Mouse (Mus musculus): ENCODE measurements around the gene Rwdd1. TPM values are rescaled to one million over a fixed set of nuclear protein-coding genes. Genes with fewer than 3 reads are reported as not detected.
A peak's percentile ranks its signal among the peaks of the same experiment; 100 is the strongest.

Rwdd1 gene
- 131 and 138 TPM in 2 replicates for polyA plus RNA-seq (2015; fragmentation: Nextera tagmentation; extraction: Ambion mirVana)

GRCm38 (mm10) chr10:34019302-34020075, at the start of gene Rwdd1:
TSS of gene Rwdd1 (minus strand) at chr10:34019624.
- ATAC-seq: peak; percentile 100
- peaks cover 7% of the 10 kb centered on the region; the same call in 1 of the 2 replicates for H3K36me3 ChIP-seq
- WGBS: under 1% methylated on average over 81 of the region's 82 CpGs
- peak within 1 kb of the TSS; percentile 90 for H3K27ac ChIP-seq
- H3K4me2 ChIP-seq (replicated peaks): peak within 1 kb of the TSS; percentile 79
- peak within 1 kb of the TSS; percentile 83 for H3K4me3 ChIP-seq (replicated peaks)
- no peaks in the 10 kb centered on the region for H3K9me3 ChIP-seq
- peak within 1 kb of the TSS; percentile 94 for H3K9ac ChIP-seq (replicated peaks)
- peaks cover 24% of the 10 kb centered on the region for H3K4me1 ChIP-seq (replicated peaks)
- H3K27me3 ChIP-seq: no peaks in the 10 kb centered on the region

DNA sequence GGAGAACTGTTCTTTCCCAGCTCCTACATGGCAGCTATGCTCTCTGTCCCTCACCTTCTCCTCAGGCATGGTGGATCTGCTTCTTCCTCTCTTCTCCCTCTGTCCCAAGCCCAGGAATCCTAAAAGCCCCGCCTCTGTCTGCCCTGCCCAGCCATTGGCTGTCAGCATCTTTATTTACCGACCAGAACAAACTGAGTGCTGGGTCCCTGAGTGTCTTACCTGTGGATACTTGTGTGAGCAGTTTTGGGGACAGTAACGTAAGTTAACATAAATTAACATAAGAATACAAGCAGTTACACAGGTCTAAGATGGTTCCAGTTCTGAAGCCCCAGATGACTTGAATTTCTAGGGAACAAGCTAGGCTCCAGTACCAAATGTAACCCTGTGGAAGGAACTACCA, 47.2 kb upstream of the Rwdd1 start:
- ATAC-seq: no peak
- no peaks in the 10 kb centered on the region for H3K9me3 ChIP-seq
- 63% methylated on average over 3 of the region's 3 CpGs for WGBS
- H3K27ac ChIP-seq: no peak overlapping the region
- H3K27me3 ChIP-seq: no peaks in the 10 kb centered on the region
- no peaks in the 10 kb centered on the region for H3K4me1 ChIP-seq (replicated peaks)
- no peak overlapping the region for H3K9ac ChIP-seq (replicated peaks)
- H3K4me2 ChIP-seq (replicated peaks): no peak overlapping the region
- H3K4me3 ChIP-seq (replicated peaks): no peak overlapping the region
- H3K36me3 ChIP-seq: no peaks in the 10 kb centered on the region

- Histone ChIP-seq H3K36me3 (no peaks in the 10 kb centered on the region), H3K4me2 (replicated peaks) (no peak overlapping the region), H3K27me3 (no peaks in the 10 kb centered on the region), H3K4me1 (replicated peaks) (no peaks in the 10 kb centered on the region), H3K9me3 (no peaks in the 10 kb centered on the region), H3K9ac (replicated peaks) (no peak overlapping the region), H3K27ac (no peak overlapping the region), H3K4me3 (replicated peaks) (no peak overlapping the region)
- WGBS: 81% methylated on average over 2 of the region's 2 CpGs
- no peak for ATAC-seq
Measured at GRCm38 (mm10) chr10:34053987-34054386, 34.6 kb upstream of the Rwdd1 start.

- Histone ChIP-seq H3K4me1 (replicated peaks) (no peaks in the 10 kb centered on the region), H3K9ac (replicated peaks) (no peak within 1 kb of the TSS), H3K27me3 (no peaks in the 10 kb centered on the region), H3K36me3 (no peaks in the 10 kb centered on the region), H3K9me3 (no peaks in the 10 kb centered on the region), H3K27ac (no peak within 1 kb of the TSS), H3K4me3 (replicated peaks) (no peak within 1 kb of the TSS), H3K4me2 (replicated peaks) (no peak within 1 kb of the TSS)
- 89% methylated on average over 5 of the region's 5 CpGs for WGBS
- ATAC-seq: no peak
Measured at GRCm38 (mm10) chr10:34044210-34044609, 24.8 kb upstream of the Rwdd1 start, which contains the start of gene Calhm4. TSS of gene Calhm4 (minus strand) at chr10:34044310.

DNA sequence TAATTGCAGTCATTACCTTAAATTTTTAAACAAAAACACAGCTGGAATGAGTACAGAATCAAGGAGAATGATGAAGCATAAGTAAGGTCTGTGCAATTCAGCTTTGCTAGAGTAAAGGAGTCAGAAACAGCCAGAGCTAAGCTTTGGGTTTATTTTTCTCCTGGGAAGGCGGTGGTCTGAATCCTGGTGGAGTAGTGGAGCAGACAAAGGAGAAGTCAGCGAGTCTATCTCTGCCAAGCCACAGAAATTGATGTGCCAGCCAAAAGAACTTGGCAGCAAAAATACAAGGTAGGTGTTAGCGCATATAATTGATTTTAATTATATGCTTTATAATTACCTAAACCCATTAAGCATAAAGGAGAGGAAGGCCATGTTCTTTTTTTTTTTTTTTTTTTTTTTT, 18.0 kb upstream of the Rwdd1 start, which contains the start of gene Trappc3l:
Gene Trappc3l (plus strand): TSS at position 197 of the 400 bp plus-strand sequence.
- Histone ChIP-seq H3K27me3 (0 out of 2 replicates have a peak, but pooled peaks cover 4% of the 10 kb centered on the region), H3K4me1 (replicated peaks) (no peaks in the 10 kb centered on the region), H3K9me3 (no peaks in the 10 kb centered on the region), H3K4me3 (replicated peaks) (no peak within 1 kb of the TSS), H3K36me3 (no peaks in the 10 kb centered on the region), H3K27ac (no peak within 1 kb of the TSS), H3K9ac (replicated peaks) (no peak within 1 kb of the TSS), H3K4me2 (replicated peaks) (no peak within 1 kb of the TSS)
- 84% methylated on average over 3 of the region's 3 CpGs for WGBS
- no peak for ATAC-seq

DNA sequence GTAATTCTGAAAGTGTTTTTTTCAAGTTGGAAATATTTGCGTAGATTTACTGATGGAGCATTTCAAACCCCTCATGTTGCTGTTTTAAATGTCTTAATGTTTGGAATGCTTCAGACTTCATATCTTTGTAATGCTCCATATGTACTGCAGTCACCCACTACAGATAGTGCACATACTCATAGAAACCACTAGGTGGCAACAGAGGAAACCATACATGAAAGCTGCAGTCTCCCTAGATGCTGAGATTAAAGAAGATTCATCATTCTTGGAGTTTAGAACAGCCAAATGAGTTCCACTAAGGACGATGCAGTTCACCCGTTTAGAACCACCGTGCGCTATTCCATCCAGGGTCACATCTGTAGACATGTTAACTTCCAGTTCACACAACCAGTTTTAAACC, 17.2 kb upstream of the Rwdd1 start:
- Histone ChIP-seq H3K27me3 (0 out of 2 replicates have a peak, but pooled peaks cover 4% of the 10 kb centered on the region), H3K4me3 (replicated peaks) (no peak overlapping the region), H3K9me3 (no peaks in the 10 kb centered on the region), H3K9ac (replicated peaks) (no peak overlapping the region), H3K4me2 (replicated peaks) (no peak overlapping the region), H3K4me1 (replicated peaks) (no peaks in the 10 kb centered on the region), H3K36me3 (no peaks in the 10 kb centered on the region), H3K27ac (no peak overlapping the region)
- 18% methylated on average over 5 of the region's 5 CpGs for WGBS
- 0 out of 2 replicates have a peak, but pooled peaks have one; percentile 54 for ATAC-seq

DNA sequence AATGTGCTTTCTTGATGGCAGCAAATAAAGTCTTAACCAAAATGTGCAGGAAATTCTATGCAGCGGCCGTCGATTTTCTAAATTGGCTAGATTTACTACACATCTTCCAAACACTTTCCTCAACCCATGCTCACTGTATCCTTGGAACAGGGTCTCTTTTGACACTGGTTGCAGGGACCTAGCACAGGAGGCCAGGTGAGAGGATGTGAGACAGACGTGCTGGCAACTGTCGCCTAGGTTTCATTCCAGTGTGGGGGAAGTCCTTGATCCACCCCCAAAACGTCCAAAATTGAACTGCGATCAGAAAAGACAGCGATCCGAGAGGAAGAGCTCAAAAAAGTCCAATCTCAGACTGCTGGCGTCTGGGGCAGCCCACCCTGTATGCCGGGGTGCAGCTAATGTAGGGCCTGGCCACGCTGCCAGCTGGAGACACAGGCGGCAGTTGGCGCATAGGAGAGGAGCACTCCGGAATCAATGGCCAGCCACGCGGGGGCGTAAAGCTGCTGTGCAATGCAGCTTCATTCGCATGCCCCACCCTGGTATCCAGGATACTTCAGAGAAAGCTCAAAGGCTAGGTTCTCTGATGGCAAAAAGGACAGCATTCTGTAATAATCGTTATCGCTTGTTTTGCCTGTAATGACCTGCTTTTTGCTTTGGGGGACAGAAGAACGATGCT, 14.3 kb upstream of the Rwdd1 start:
- Histone ChIP-seq H3K36me3 (no peaks in the 10 kb centered on the region), H3K4me1 (replicated peaks) (no peaks in the 10 kb centered on the region), H3K9me3 (no peaks in the 10 kb centered on the region), H3K4me2 (replicated peaks) (peak overlapping the region; percentile 48), H3K4me3 (replicated peaks) (peak overlapping the region; percentile 13; the same call in 1 of the 2 replicates), H3K27me3 (0 out of 2 replicates have a peak, but pooled peaks cover 4% of the 10 kb centered on the region), H3K9ac (replicated peaks) (peak overlapping the region; percentile 53; the same call in 1 of the 2 replicates), H3K27ac (no peak overlapping the region)
- 20% methylated on average over 22 of the region's 22 CpGs for WGBS
- ATAC-seq: peak; percentile 93

GRCm38 (mm10) chr10:34030322-34030721, 10.9 kb upstream of the Rwdd1 start:
- Histone ChIP-seq H3K4me2 (replicated peaks) (no peak overlapping the region), H3K9ac (replicated peaks) (no peak overlapping the region), H3K9me3 (no peaks in the 10 kb centered on the region), H3K27me3 (no peaks in the 10 kb centered on the region), H3K27ac (no peak overlapping the region), H3K4me1 (replicated peaks) (no peaks in the 10 kb centered on the region), H3K4me3 (replicated peaks) (no peak overlapping the region), H3K36me3 (no peaks in the 10 kb centered on the region)
- WGBS: 80% methylated on average over 5 of the region's 5 CpGs
- ATAC-seq: no peak

DNA sequence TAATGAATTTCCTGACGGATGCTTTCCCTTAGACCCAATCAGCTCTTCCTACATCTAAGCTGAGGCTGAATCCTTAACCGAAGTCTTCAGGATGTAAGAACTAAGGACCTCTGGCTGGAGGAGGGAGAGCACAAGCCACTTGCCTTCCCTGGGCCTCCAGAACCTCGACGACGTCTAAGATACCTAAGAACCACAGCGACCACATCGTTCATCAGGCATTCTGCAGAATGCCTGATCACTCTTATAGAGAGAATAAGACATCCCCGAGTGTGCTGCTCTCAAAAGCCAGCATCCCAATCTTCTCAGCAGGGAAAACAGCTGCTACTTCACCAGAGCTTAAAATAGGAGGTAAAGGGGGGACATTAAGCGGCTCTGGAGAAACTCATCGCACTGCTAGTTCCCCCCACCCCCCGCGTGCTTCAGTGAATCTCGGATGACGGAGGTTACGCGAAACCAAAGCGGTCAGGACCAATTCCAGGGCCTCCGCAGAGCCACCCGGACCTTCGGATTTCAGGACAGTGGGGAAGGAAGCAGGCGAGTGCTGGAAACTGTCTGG, 600 bp downstream of the Rwdd1 start:
- Histone ChIP-seq H3K36me3 (peaks cover 7% of the 10 kb centered on the region; the same call in 1 of the 2 replicates), H3K27ac (peak overlapping the region; percentile 90), H3K4me2 (replicated peaks) (peak overlapping the region; percentile 79), H3K9ac (replicated peaks) (peak overlapping the region; percentile 94), H3K27me3 (no peaks in the 10 kb centered on the region), H3K9me3 (no peaks in the 10 kb centered on the region), H3K4me1 (replicated peaks) (peaks cover 24% of the 10 kb centered on the region), H3K4me3 (replicated peaks) (peak overlapping the region; percentile 83)
- 0% methylated on average over 21 of the region's 21 CpGs for WGBS
- ATAC-seq: no peak

GRCm38 (mm10) chr10:34013241-34013640, 6.2 kb downstream of the Rwdd1 start:
- Histone ChIP-seq H3K4me1 (replicated peaks) (peaks cover 15% of the 10 kb centered on the region), H3K27me3 (no peaks in the 10 kb centered on the region), H3K27ac (no peak overlapping the region), H3K36me3 (peaks cover 19% of the 10 kb centered on the region), H3K9ac (replicated peaks) (no peak overlapping the region), H3K9me3 (no peaks in the 10 kb centered on the region), H3K4me3 (replicated peaks) (no peak overlapping the region), H3K4me2 (replicated peaks) (no peak overlapping the region)
- no peak for ATAC-seq
- 79% methylated on average over 2 of the region's 2 CpGs for WGBS

GRCm38 (mm10) chr10:34012581-34012980, 6.8 kb downstream of the Rwdd1 start:
- ATAC-seq: no peak
- Histone ChIP-seq H3K9me3 (no peaks in the 10 kb centered on the region), H3K4me2 (replicated peaks) (no peak overlapping the region), H3K36me3 (peaks cover 26% of the 10 kb centered on the region), H3K27me3 (no peaks in the 10 kb centered on the region), H3K4me1 (replicated peaks) (0 out of 2 replicates have a peak, but pooled peaks cover 9% of the 10 kb centered on the region), H3K9ac (replicated peaks) (no peak overlapping the region), H3K27ac (no peak overlapping the region), H3K4me3 (replicated peaks) (no peak overlapping the region)
- 97% methylated on average over 4 of the region's 4 CpGs for WGBS

- no peak for ATAC-seq
- no peaks in the 10 kb centered on the region for H3K4me1 ChIP-seq (replicated peaks)
- no peak overlapping the region for H3K4me3 ChIP-seq (replicated peaks)
- H3K4me2 ChIP-seq (replicated peaks): no peak overlapping the region
- no peaks in the 10 kb centered on the region for H3K9me3 ChIP-seq
- no peaks in the 10 kb centered on the region for H3K27me3 ChIP-seq
- no peak overlapping the region for H3K27ac ChIP-seq
- H3K36me3 ChIP-seq: peaks cover 85% of the 10 kb centered on the region
- no peak overlapping the region for H3K9ac ChIP-seq (replicated peaks)
Measured at GRCm38 (mm10) chr10:33998397-33998796, 21.0 kb downstream of the Rwdd1 start.

All from midbrain, embryonic 13.5 days (tissue).